23 mouse cellular contexts compared by ENCODE assay signal in genomic region chrX:166565401-166565800, GRCm38 (mm10). TPM values are rescaled to one million over a fixed set of nuclear protein-coding genes. Genes with fewer than 3 reads are reported as not detected.
A peak's percentile ranks its signal among the peaks of the same experiment; 100 is the strongest.
DNase-seq lines count a peak whose midpoint lies in the region; ATAC-seq lines count a peak whose summit lies in the region.
"Had no signal": no experiment of that assay in that cellular context is flagged by ENCODE, and none has a peak within 500 bp of the region (broad histone marks: within the 10 kb centered on the region; RNA-seq: fewer than 3 reads in every experiment).

No protein-coding gene starts in this region.

- no peak for ATAC-seq in embryonic facial prominence, embryonic 12.5 days (ENCODE audit: insufficient number of reproducible peaks, insufficient read depth, low FRiP score, low TSS enrichment)
- ATAC-seq in intestine, embryonic 15.5 days: peak; percentile 70
- no peak for ATAC-seq in forebrain, embryonic 11.5 days (replicated peaks; ENCODE audit: low FRiP score)
- ATAC-seq: forebrain, embryonic 15.5 days had no signal

- 56% methylated on average over 5 of the region's 5 CpGs for WGBS in embryonic facial prominence, embryonic 12.5 days
- 62% methylated on average over 5 of the region's 5 CpGs for WGBS in intestine, embryonic 15.5 days
- 82% methylated on average over 5 of the region's 5 CpGs for WGBS in forebrain, embryonic 11.5 days

- H3K4me1 ChIP-seq in embryonic facial prominence, embryonic 12.5 days: 0 out of 2 replicates have a peak, but pooled peaks cover 3% of the 10 kb centered on the region
- H3K4me1 ChIP-seq in intestine, embryonic 15.5 days (replicated peaks): no peaks in the 10 kb centered on the region
- no peaks in the 10 kb centered on the region for H3K4me1 ChIP-seq in forebrain, embryonic 11.5 days (replicated peaks; ENCODE audit: control insufficient read depth, insufficient read depth, low read length)
- H3K4me1 ChIP-seq: forebrain, embryonic 15.5 days; heart, embryonic 10.5 days; liver, embryonic 15.5 days; midbrain, embryonic 10.5 days had no signal

- H3K4me3 ChIP-seq in embryonic facial prominence, embryonic 12.5 days: no peak overlapping the region
- H3K4me3 ChIP-seq in intestine, embryonic 15.5 days (replicated peaks): no peak overlapping the region
- H3K4me3 ChIP-seq in forebrain, embryonic 11.5 days (ENCODE audit: low read depth, low read length): no peak overlapping the region
- H3K4me3 ChIP-seq: erythroblast, embryonic 14.5 days; forebrain, embryonic 15.5 days; heart, embryonic 10.5 days; left cerebral cortex, adult 2 months; limb, embryonic 12.5 days; liver, embryonic 15.5 days; midbrain, embryonic 10.5 days had no signal

- peak overlapping the region; percentile 63; the same call in 1 of the 2 replicates for H3K27ac ChIP-seq in embryonic facial prominence, embryonic 12.5 days
- no peak overlapping the region for H3K27ac ChIP-seq in intestine, embryonic 15.5 days
- no peak overlapping the region for H3K27ac ChIP-seq in forebrain, embryonic 11.5 days (ENCODE audit: low read depth, low read length)
- H3K27ac ChIP-seq: forebrain, embryonic 15.5 days; heart, embryonic 10.5 days; left cerebral cortex, adult 2 months; limb, embryonic 12.5 days; liver, embryonic 15.5 days; macrophage; midbrain, embryonic 10.5 days had no signal

- H3K4me2 ChIP-seq in embryonic facial prominence, embryonic 12.5 days (replicated peaks): no peak overlapping the region
- H3K4me2 ChIP-seq in intestine, embryonic 15.5 days (replicated peaks): no peak overlapping the region
- no peak overlapping the region for H3K4me2 ChIP-seq in forebrain, embryonic 11.5 days (ENCODE audit: low read depth, low read length, severe bottlenecking)
- H3K4me2 ChIP-seq: forebrain, embryonic 15.5 days; limb, embryonic 12.5 days; liver, embryonic 15.5 days had no signal

- H3K9me3 ChIP-seq in embryonic facial prominence, embryonic 12.5 days: no peaks in the 10 kb centered on the region
- no peaks in the 10 kb centered on the region for H3K9me3 ChIP-seq in intestine, embryonic 15.5 days
- no peaks in the 10 kb centered on the region for H3K9me3 ChIP-seq in forebrain, embryonic 11.5 days (ENCODE audit: control insufficient read depth, low read length)
- H3K9me3 ChIP-seq: forebrain, embryonic 15.5 days; heart, embryonic 10.5 days; limb, embryonic 12.5 days; liver, embryonic 15.5 days; midbrain, embryonic 10.5 days had no signal

- no peak overlapping the region for H3K9ac ChIP-seq in embryonic facial prominence, embryonic 12.5 days
- H3K9ac ChIP-seq in intestine, embryonic 15.5 days: no peak overlapping the region
- H3K9ac ChIP-seq in forebrain, embryonic 11.5 days (ENCODE audit: low read length): no peak overlapping the region
- H3K9ac ChIP-seq: forebrain, embryonic 15.5 days; limb, embryonic 12.5 days; liver, embryonic 15.5 days had no signal

- intact Hi-C loops in gastrocnemius, postnatal 14 days (cut with DNase I; ENCODE audit: low total_unique reads): no loop called here

- H3K27me3 ChIP-seq in embryonic facial prominence, embryonic 12.5 days: no peaks in the 10 kb centered on the region
- no peaks in the 10 kb centered on the region for H3K27me3 ChIP-seq in intestine, embryonic 15.5 days (replicated peaks)
- no peaks in the 10 kb centered on the region; the same call in 1 of the 2 replicates for H3K27me3 ChIP-seq in forebrain, embryonic 11.5 days (ENCODE audit: control insufficient read depth, insufficient read depth, low read length)
- H3K27me3 ChIP-seq: forebrain, embryonic 15.5 days; liver, embryonic 15.5 days had no signal

- H3K36me3 ChIP-seq in embryonic facial prominence, embryonic 12.5 days: no peaks in the 10 kb centered on the region
- no peaks in the 10 kb centered on the region for H3K36me3 ChIP-seq in intestine, embryonic 15.5 days
- H3K36me3 ChIP-seq in forebrain, embryonic 11.5 days (ENCODE audit: control insufficient read depth, insufficient read depth, low read length): no peaks in the 10 kb centered on the region
- H3K36me3 ChIP-seq: forebrain, embryonic 15.5 days; heart, embryonic 10.5 days; limb, embryonic 12.5 days; liver, embryonic 15.5 days; midbrain, embryonic 10.5 days had no signal

- peak; percentile 13 to 36 for DNase-seq in urinary bladder, adult 18-20 months (ENCODE audit: low spot score in 2 of 2)
- no peak for DNase-seq in urinary bladder, postnatal 10 days (ENCODE audit: low spot score)
- no peak for DNase-seq in gastrocnemius, postnatal 14 days
- no peak for DNase-seq in forebrain, embryonic 11.5 days (ENCODE audit: low spot score)
- no peak for DNase-seq in right cerebral cortex, postnatal 25 days
- DNase-seq: B cell, adult 2 months; cerebellum, adult 2 months; cerebellum, postnatal 36 days; gastrocnemius, postnatal 36 days; heart, postnatal 10 days; right cerebral cortex, adult 18-20 months; spleen, adult 18-20 months; thymus, adult 18-20 months had no signal

RNA-seq across cellular contexts. Expression of gene Egfl6, which starts 20.1 kb away (rescaled TPM):
- 44.7 and 49.8 TPM in 2 replicates for polyA plus RNA-seq in embryonic facial prominence, embryonic 12.5 days (2016; fragmentation: Nextera tagmentation; extraction: Ambion mirVana)
- polyA plus RNA-seq in intestine, embryonic 15.5 days (2015; fragmentation: Nextera tagmentation; extraction: Ambion mirVana): 5.2 and 5.3 TPM in 2 replicates
- total RNA-seq in gastrocnemius, postnatal 14 days (2021): 1 to 10 TPM; 4.9 to 5.7 TPM
- polyA plus RNA-seq in forebrain, embryonic 11.5 days (2014; fragmentation: Nextera tagmentation; extraction: Ambion mirVana): 7.2 and 7.5 TPM in 2 replicates
- polyA plus RNA-seq: erythroblast, embryonic 14.5 days; macrophage had no signal

RNA-seq across cellular contexts. Expression of gene Tceanc, which starts 47.0 kb away (rescaled TPM):
- polyA plus RNA-seq in embryonic facial prominence, embryonic 12.5 days (2016; fragmentation: Nextera tagmentation; extraction: Ambion mirVana): 10.8 and 11.8 TPM in 2 replicates
- polyA plus RNA-seq in intestine, embryonic 15.5 days (2015; fragmentation: Nextera tagmentation; extraction: Ambion mirVana): 5.5 and 5.9 TPM in 2 replicates
- 1 to 10 TPM; 3.3 to 4.3 TPM for total RNA-seq in gastrocnemius, postnatal 14 days (2021)
- 14.5 and 16.0 TPM in 2 replicates for polyA plus RNA-seq in forebrain, embryonic 11.5 days (2014; fragmentation: Nextera tagmentation; extraction: Ambion mirVana)

Comparison
In these comparisons a context has a peak if more than half of its experiments do, and no peak if none do; other contexts are left out.
1. DNase-seq: peak in urinary bladder, adult 18-20 months (2 of 2); none in urinary bladder, postnatal 10 days (single experiment), gastrocnemius, postnatal 14 days (single experiment), forebrain, embryonic 11.5 days (single experiment) and right cerebral cortex, postnatal 25 days (single experiment).